Mouse (Mus musculus) intestine, embryonic 15.5 days (tissue): Measurements from ENCODE around the gene Cic. TPM values are rescaled to one million over a fixed set of nuclear protein-coding genes. Genes with fewer than 3 reads are reported as not detected.

ENCODE experiments used
- ATAC-seq: fragments of 200-750 bp; cut with Nextera tagmentation; 2 replicates; pipeline ENCODE4 v1.8.0; 2017; ENCODE audit warnings: moderate TSS enrichment, moderate library complexity
- H3K27ac ChIP-seq: fragments of 300-500 bp; sonication (generic); 2 replicates; pipeline ENCODE4 v1.5.1; 2015; ENCODE audit warnings: mild to moderate bottlenecking, inconsistent platforms
- H3K27me3 ChIP-seq: fragments of 300-500 bp; sonication (generic); replicated peaks from 2 replicates; pipeline ENCODE4 v1.6.1; 2015; ENCODE audit warnings: inconsistent platforms
- H3K36me3 ChIP-seq: fragments of 300-500 bp; sonication (generic); 2 replicates; pipeline ENCODE4 v1.6.1; 2015; ENCODE audit warnings: inconsistent platforms
- H3K4me1 ChIP-seq: fragments of 300-500 bp; sonication (generic); replicated peaks from 2 replicates; pipeline ENCODE4 v1.6.1; 2015; ENCODE audit warnings: inconsistent platforms
- H3K4me2 ChIP-seq: fragments of 300-500 bp; sonication (generic); replicated peaks from 2 replicates; pipeline ENCODE4 v1.6.1; 2015; ENCODE audit warnings: mild to moderate bottlenecking, inconsistent platforms
- H3K4me3 ChIP-seq: fragments of 300-500 bp; sonication (generic); replicated peaks from 2 replicates; pipeline ENCODE4 v1.5.1; 2015; ENCODE audit warnings: inconsistent platforms
- H3K9ac ChIP-seq: fragments of 300-500 bp; sonication (generic); 2 replicates; pipeline ENCODE4 v1.6.1; 2015; ENCODE audit warnings: inconsistent platforms
- H3K9me3 ChIP-seq: fragments of 300-500 bp; sonication (generic); 2 replicates; pipeline ENCODE4 v1.6.1; 2016; ENCODE audit warnings: inconsistent platforms
- WGBS: fragments of 180-500 bp; shearing (Covaris S2); methylation state at CpG from one replicate; pipeline ENCODE4 v1.1.7; 2015; 5-methylcytosine and 5-hydroxymethylcytosine counted together
- polyA plus RNA-seq: library from polyadenylated mRNA; unstranded; fragments of >200 nt; fragmentation: Nextera tagmentation; extraction: Ambion mirVana; gene quantifications from 2 replicates; pipeline ENCODE4 v1.2.1, GENCODE M21; 2015

Gene Cic
- polyA plus RNA-seq, 1 experiment from 2014 or later: 26.6 TPM

- 85% methylated on average over 8 of the region's 8 CpGs for WGBS
- Histone ChIP-seq H3K4me1 (peaks cover 13% of the 10 kb centered on the region), H3K27ac (no peak overlapping the region), H3K36me3 (peaks cover 4% of the 10 kb centered on the region; the same call in 1 of the 2 replicates), H3K4me3 (no peak overlapping the region), H3K27me3 (no peaks in the 10 kb centered on the region), H3K9me3 (no peaks in the 10 kb centered on the region), H3K9ac (no peak overlapping the region), H3K4me2 (peak overlapping the region; percentile 64; the same call in 1 of the 2 replicates)
- ATAC-seq: no peak
Observed at GRCm38 (mm10) chr7:25266180-25266962, 1.1 kb upstream of the Cic start.

- no peaks in the 10 kb centered on the region for H3K27me3 ChIP-seq
- H3K4me3 ChIP-seq: peak overlapping the region; percentile 73
- no peaks in the 10 kb centered on the region for H3K9me3 ChIP-seq
- peaks cover 14% of the 10 kb centered on the region for H3K36me3 ChIP-seq
- H3K27ac ChIP-seq: peak overlapping the region; percentile 90
- WGBS: under 1% methylated on average over 33 of the region's 33 CpGs
- ATAC-seq: peak; percentile 97
- H3K4me2 ChIP-seq: peak overlapping the region; percentile 74
- H3K4me1 ChIP-seq: peaks cover 13% of the 10 kb centered on the region
- H3K9ac ChIP-seq: peak overlapping the region; percentile 73
Observed at GRCm38 (mm10) chr7:25267751-25268463, 403 bp downstream of the Cic start.

GRCm38 (mm10) chr7:25268588-25268987 lies 1.1 kb downstream of the Cic start:
- H3K9me3 ChIP-seq: no peaks in the 10 kb centered on the region
- no peaks in the 10 kb centered on the region for H3K27me3 ChIP-seq
- H3K9ac ChIP-seq: peak overlapping the region; percentile 73
- H3K4me2 ChIP-seq: peak overlapping the region; percentile 74
- H3K4me3 ChIP-seq: peak overlapping the region; percentile 73
- no peak for ATAC-seq
- H3K27ac ChIP-seq: peak overlapping the region; percentile 73
- peaks cover 21% of the 10 kb centered on the region for H3K36me3 ChIP-seq
- H3K4me1 ChIP-seq: peaks cover 18% of the 10 kb centered on the region
- 1% methylated on average over 7 of the region's 7 CpGs for WGBS

- ATAC-seq: no peak
- Histone ChIP-seq H3K27me3 (no peaks in the 10 kb centered on the region), H3K27ac (peak overlapping the region; percentile 73; the same call in 1 of the 2 replicates), H3K4me3 (peak overlapping the region; percentile 73), H3K4me2 (peak overlapping the region; percentile 74), H3K4me1 (peaks cover 22% of the 10 kb centered on the region), H3K9ac (peak overlapping the region; percentile 73), H3K9me3 (no peaks in the 10 kb centered on the region), H3K36me3 (peaks cover 22% of the 10 kb centered on the region)
- WGBS: 40% methylated on average over 4 of the region's 4 CpGs
Observed at GRCm38 (mm10) chr7:25269029-25269428, 1.5 kb downstream of the Cic start.

- H3K36me3 ChIP-seq: peaks cover 22% of the 10 kb centered on the region
- no peak for ATAC-seq
- WGBS: 84% methylated on average over 8 of the region's 8 CpGs
- no peaks in the 10 kb centered on the region for H3K9me3 ChIP-seq
- H3K4me1 ChIP-seq: peaks cover 28% of the 10 kb centered on the region
- 0 out of 2 replicates have a peak overlapping the region, but pooled peaks have one; percentile 23 for H3K27ac ChIP-seq
- peak overlapping the region; percentile 73 for H3K4me3 ChIP-seq
- peak overlapping the region; percentile 74 for H3K4me2 ChIP-seq
- H3K9ac ChIP-seq: peak overlapping the region; percentile 73; the same call in 1 of the 2 replicates
- H3K27me3 ChIP-seq: no peaks in the 10 kb centered on the region
Observed at GRCm38 (mm10) chr7:25269545-25270271, 2.2 kb downstream of the Cic start.

GRCm38 (mm10) chr7:25270652-25271633 lies 3.4 kb downstream of the Cic start:
- no peaks in the 10 kb centered on the region for H3K27me3 ChIP-seq
- H3K4me3 ChIP-seq: no peak overlapping the region
- peaks cover 22% of the 10 kb centered on the region for H3K36me3 ChIP-seq
- H3K4me1 ChIP-seq: peaks cover 41% of the 10 kb centered on the region
- H3K9me3 ChIP-seq: no peaks in the 10 kb centered on the region
- no peak for ATAC-seq
- 91% methylated on average over 35 of the region's 35 CpGs for WGBS
- no peak overlapping the region for H3K4me2 ChIP-seq
- H3K27ac ChIP-seq: no peak overlapping the region
- H3K9ac ChIP-seq: no peak overlapping the region

- no peaks in the 10 kb centered on the region for H3K27me3 ChIP-seq
- ATAC-seq: no peak
- 88% methylated on average over 30 of the region's 30 CpGs for WGBS
- H3K27ac ChIP-seq: no peak overlapping the region
- H3K9me3 ChIP-seq: no peaks in the 10 kb centered on the region
- H3K4me1 ChIP-seq: peaks cover 44% of the 10 kb centered on the region
- no peak overlapping the region for H3K4me3 ChIP-seq
- no peak overlapping the region for H3K9ac ChIP-seq
- H3K4me2 ChIP-seq: no peak overlapping the region
- peaks cover 22% of the 10 kb centered on the region for H3K36me3 ChIP-seq
Observed at GRCm38 (mm10) chr7:25271651-25272444, 4.3 kb downstream of the Cic start.

- ATAC-seq: no peak
- Histone ChIP-seq H3K4me2 (no peak overlapping the region), H3K4me3 (no peak overlapping the region), H3K4me1 (peaks cover 45% of the 10 kb centered on the region), H3K27me3 (no peaks in the 10 kb centered on the region), H3K9ac (no peak overlapping the region), H3K27ac (no peak overlapping the region), H3K9me3 (no peaks in the 10 kb centered on the region), H3K36me3 (peaks cover 22% of the 10 kb centered on the region)
- 88% methylated on average over 38 of the region's 38 CpGs for WGBS
Observed at GRCm38 (mm10) chr7:25272445-25273258, 5.1 kb downstream of the Cic start.

GRCm38 (mm10) chr7:25273259-25274241 lies 6.0 kb downstream of the Cic start:
- no peak overlapping the region for H3K4me2 ChIP-seq
- no peaks in the 10 kb centered on the region for H3K9me3 ChIP-seq
- H3K27me3 ChIP-seq: no peaks in the 10 kb centered on the region
- no peak for ATAC-seq
- H3K27ac ChIP-seq: no peak overlapping the region
- H3K9ac ChIP-seq: no peak overlapping the region
- H3K4me1 ChIP-seq: peaks cover 49% of the 10 kb centered on the region
- WGBS: 86% methylated on average over 22 of the region's 22 CpGs
- H3K4me3 ChIP-seq: no peak overlapping the region
- peaks cover 22% of the 10 kb centered on the region for H3K36me3 ChIP-seq
